Mouse (Mus musculus) splenic B cell, adult 2 months (primary cell): ENCODE results near the gene Coa5.

Experiments
- DNase-seq: peaks from one replicate; pipeline ENCODE4 v3.0.0-alpha.2; 2011; ENCODE audit warnings: low read depth, low spot score
- H3K27me3 ChIP-seq: 2 replicates; pipeline ENCODE4 v1.6.1; 2012; ENCODE audit warnings: mild to moderate bottlenecking, low read length, moderate library complexity, mixed read lengths; ENCODE audit not compliant: control insufficient read depth, poor library complexity, insufficient read depth, severe bottlenecking
- H3K36me3 ChIP-seq: 2 replicates; pipeline ENCODE4 v1.6.1; 2012; ENCODE audit warnings: mild to moderate bottlenecking, low read length, moderate library complexity, mixed read lengths; ENCODE audit not compliant: control insufficient read depth, poor library complexity, insufficient read depth, severe bottlenecking

Gene Coa5

GRCm38 (mm10) chr1:37405137-37405536, 24.8 kb downstream of the Coa5 start:
- H3K36me3 ChIP-seq: no peaks in the 10 kb centered on the region; the same call in 1 of the 2 replicates

DNA sequence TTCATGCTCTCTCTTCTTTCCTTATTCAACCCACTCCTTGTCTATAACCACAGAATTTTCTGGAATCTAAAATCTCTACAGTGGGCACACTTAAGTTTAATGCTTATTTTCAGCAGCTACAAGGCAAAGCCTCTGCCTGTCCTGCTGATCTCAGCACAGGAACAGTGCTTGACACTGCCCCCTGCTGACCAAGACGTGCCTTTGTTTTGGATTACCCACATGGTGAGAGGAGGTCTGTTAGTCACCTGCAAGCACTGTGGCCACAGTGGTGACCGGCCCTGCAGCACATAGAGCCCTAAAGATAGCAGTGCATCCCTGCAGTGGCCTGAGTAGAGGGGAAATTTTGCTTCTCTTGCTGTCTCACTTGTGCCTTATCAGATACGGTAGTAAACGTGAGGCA, 28.2 kb downstream of the Coa5 start:
- H3K36me3 ChIP-seq: no peaks in the 10 kb centered on the region; the same call in 1 of the 2 replicates
- no peaks in the 10 kb centered on the region for H3K27me3 ChIP-seq
- DNase-seq: peak; percentile 83

More at GRCm38 (mm10) chr1:37405137-37405536, 24.8 kb downstream of the Coa5 start:
- DNase-seq: no peak
- H3K27me3 ChIP-seq: no peaks in the 10 kb centered on the region

DNA sequence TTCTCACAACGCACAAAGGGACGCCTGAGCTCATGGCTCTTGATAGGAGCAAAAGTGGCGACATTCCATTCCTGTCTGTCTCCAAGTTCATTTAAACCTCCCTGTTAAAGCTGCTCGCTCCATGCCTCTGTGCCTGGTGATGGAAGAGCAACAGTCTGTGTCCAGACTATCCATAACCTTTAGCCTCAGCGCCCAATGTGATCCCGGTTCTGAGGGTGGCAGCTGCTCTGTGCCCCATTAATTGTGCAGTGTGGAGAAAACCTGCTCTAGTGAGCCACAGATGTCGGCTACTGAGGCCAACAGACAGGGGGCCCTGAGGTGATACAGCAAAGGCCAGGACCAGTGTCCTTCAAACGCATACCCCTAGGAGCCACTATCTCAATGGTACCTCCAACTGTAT, 30.2 kb downstream of the Coa5 start:
- no peaks in the 10 kb centered on the region for H3K27me3 ChIP-seq
- no peak for DNase-seq
- H3K36me3 ChIP-seq: no peaks in the 10 kb centered on the region; the same call in 1 of the 2 replicates

GRCm38 (mm10) chr1:37398961-37399360, 30.9 kb downstream of the Coa5 start:
- no peaks in the 10 kb centered on the region; the same call in 1 of the 2 replicates for H3K36me3 ChIP-seq
- H3K27me3 ChIP-seq: no peaks in the 10 kb centered on the region
- DNase-seq: no peak

GRCm38 (mm10) chr1:37396481-37396880, 33.4 kb downstream of the Coa5 start:
- DNase-seq: no peak
- H3K27me3 ChIP-seq: no peaks in the 10 kb centered on the region

DNA sequence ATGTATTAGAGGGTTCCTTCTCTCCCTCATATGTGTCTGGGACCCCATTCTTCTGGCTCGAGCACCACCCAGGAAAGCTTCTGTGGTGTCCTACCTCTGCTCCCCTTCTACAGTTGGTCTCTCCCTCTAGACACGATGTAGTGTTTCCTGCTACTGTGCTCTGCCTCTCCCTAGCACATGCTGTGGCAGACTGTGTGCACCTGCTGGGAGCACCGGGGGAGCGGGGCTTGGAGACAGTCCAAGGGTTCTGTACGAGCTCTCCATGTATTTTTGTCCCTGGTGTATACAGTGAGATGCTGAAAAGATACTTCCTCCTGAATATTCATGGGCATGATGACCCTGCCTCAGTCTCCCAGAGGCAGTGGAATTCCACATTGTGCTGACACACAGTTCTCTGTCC, 36.7 kb downstream of the Coa5 start:
- no peak for DNase-seq
- H3K36me3 ChIP-seq: no peaks in the 10 kb centered on the region
- no peaks in the 10 kb centered on the region for H3K27me3 ChIP-seq

More at GRCm38 (mm10) chr1:37396481-37396880, 33.4 kb downstream of the Coa5 start:
- H3K36me3 ChIP-seq: no peaks in the 10 kb centered on the region; the same call in 1 of the 2 replicates

GRCm38 (mm10) chr1:37386448-37386971, 43.4 kb downstream of the Coa5 start:
- Histone ChIP-seq H3K27me3 (no peaks in the 10 kb centered on the region; the same call in 1 of the 2 replicates), H3K36me3 (no peaks in the 10 kb centered on the region)
- DNase-seq: no peak

- no peak for DNase-seq
- H3K27me3 ChIP-seq: no peaks in the 10 kb centered on the region; the same call in 1 of the 2 replicates
- H3K36me3 ChIP-seq: no peaks in the 10 kb centered on the region
Observed at GRCm38 (mm10) chr1:37384304-37384703, 45.6 kb downstream of the Coa5 start.

DNA sequence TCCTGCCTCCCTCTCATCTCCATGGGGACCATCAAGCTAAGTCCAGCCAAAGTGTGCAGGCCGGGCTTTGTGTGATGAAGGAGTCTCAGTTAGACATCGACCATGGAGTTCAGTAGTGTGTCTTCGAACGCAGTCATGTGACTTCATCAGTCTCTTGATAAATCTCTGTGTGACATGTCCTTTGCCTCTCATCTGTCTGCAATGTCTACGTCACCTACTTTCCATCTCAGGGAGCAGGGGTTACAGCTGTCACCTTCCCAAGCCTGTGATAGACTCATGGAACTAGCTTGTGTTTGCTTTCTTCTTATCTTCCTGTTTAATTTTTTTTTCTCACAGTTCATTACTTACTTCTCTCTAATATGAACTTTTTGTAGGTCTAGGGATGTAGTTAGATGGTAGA, 49.0 kb downstream of the Coa5 start:
- H3K27me3 ChIP-seq: no peaks in the 10 kb centered on the region; the same call in 1 of the 2 replicates
- no peak for DNase-seq
- no peaks in the 10 kb centered on the region; the same call in none of the 2 replicates for H3K36me3 ChIP-seq

GRCm38 (mm10) chr1:37379536-37379935, 50.4 kb downstream of the Coa5 start:
- H3K27me3 ChIP-seq: no peaks in the 10 kb centered on the region; the same call in 1 of the 2 replicates
- no peak for DNase-seq
- H3K36me3 ChIP-seq: no peaks in the 10 kb centered on the region; the same call in none of the 2 replicates

DNA sequence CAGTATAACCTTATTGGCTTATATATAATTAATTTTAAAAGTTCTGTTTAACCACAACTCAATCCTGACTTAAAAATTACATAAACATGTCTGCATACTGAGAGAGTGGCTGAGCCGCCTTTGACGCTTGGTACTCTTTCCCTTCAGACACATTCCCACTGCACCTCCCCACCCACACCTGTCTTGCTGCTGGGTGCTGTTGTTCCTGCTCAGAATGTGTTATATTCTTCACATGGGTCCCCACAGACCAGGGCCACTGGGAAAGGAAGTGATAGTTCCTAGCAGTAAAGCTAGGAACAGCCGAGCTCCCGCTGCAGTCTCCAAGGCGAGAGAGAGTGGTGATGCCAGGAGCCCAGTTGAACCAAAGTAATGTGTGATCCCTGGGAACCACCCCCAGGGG, 51.8 kb downstream of the Coa5 start:
- DNase-seq: no peak
- H3K27me3 ChIP-seq: no peaks in the 10 kb centered on the region; the same call in 1 of the 2 replicates
- H3K36me3 ChIP-seq: no peaks in the 10 kb centered on the region; the same call in none of the 2 replicates

DNA sequence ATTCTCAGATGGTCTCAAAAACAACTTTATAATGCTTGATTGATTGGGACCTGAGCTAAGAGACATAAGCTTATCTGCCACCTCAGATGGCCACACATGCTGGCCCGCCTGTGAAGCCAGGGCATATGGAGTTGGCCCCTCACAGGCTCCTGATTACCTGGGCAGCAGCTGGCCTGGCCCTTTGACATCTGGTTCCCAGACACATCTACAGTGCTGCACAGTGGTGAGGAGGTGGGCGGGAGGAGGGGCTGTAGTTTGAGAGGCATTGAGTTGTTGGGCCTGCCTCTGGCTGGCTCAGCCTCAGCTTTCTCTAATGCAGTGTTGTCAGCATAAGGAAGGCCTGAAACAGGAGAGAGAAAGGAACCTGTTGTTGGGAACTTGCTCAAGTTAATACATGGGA, 53.2 kb downstream of the Coa5 start:
- Histone ChIP-seq H3K36me3 (no peaks in the 10 kb centered on the region; the same call in none of the 2 replicates), H3K27me3 (no peaks in the 10 kb centered on the region; the same call in 1 of the 2 replicates)
- DNase-seq: no peak

GRCm38 (mm10) chr1:37376177-37376576, 53.7 kb downstream of the Coa5 start:
- Histone ChIP-seq H3K36me3 (no peaks in the 10 kb centered on the region; the same call in none of the 2 replicates), H3K27me3 (no peaks in the 10 kb centered on the region)
- no peak for DNase-seq

- Histone ChIP-seq H3K36me3 (peaks cover 6% of the 10 kb centered on the region), H3K27me3 (no peaks in the 10 kb centered on the region)
- no peak for DNase-seq
Observed at GRCm38 (mm10) chr1:37368768-37369385, 61.0 kb downstream of the Coa5 start.

DNA sequence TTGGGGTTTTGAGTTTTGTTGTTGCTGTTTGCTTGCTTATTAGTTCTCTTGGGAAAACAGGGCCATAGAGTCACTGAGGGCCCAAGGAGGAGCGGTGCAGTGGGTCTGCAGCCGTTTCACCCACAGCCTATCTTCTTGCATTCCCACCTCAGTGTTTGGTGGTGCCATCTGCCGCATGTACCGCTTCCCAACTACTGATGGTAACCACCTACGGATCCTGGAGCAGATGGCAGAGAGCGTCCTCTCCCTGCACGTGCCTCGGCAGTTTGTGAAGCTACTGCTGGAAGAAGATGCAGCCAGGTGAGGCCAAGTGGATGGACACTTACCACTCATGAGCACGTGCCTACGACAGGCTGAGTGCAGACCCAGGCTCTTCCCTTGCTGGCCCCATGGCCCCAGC, 61.8 kb downstream of the Coa5 start:
- H3K36me3 ChIP-seq: peaks cover 6% of the 10 kb centered on the region
- no peaks in the 10 kb centered on the region for H3K27me3 ChIP-seq
- no peak for DNase-seq
